Mouse (Mus musculus) embryonic facial prominence, embryonic 15.5 days (tissue): ENCODE results near the gene Ephb2. TPM values are rescaled to one million over a fixed set of nuclear protein-coding genes. Genes with fewer than 3 reads are reported as not detected.

Experiments
- ATAC-seq: fragments of 200-750 bp; cut with Nextera tagmentation; 2 replicates; pipeline ENCODE4 v1.8.0; 2017; ENCODE audit warnings: low read depth, moderate TSS enrichment; ENCODE audit not compliant: insufficient number of reproducible peaks, low FRiP score, low TSS enrichment
- H3K27ac ChIP-seq: fragments of 300-500 bp; sonication (generic); replicated peaks from 2 replicates; pipeline ENCODE4 v1.5.1; 2015; ENCODE audit warnings: mild to moderate bottlenecking, inconsistent platforms
- H3K27me3 ChIP-seq: fragments of 300-500 bp; sonication (generic); 2 replicates; pipeline ENCODE4 v1.6.1; 2015; ENCODE audit warnings: inconsistent platforms
- H3K36me3 ChIP-seq: fragments of 300-500 bp; sonication (generic); 2 replicates; pipeline ENCODE4 v1.6.1; 2015; ENCODE audit warnings: mild to moderate bottlenecking, inconsistent platforms
- H3K4me1 ChIP-seq: fragments of 300-500 bp; sonication (generic); 2 replicates; pipeline ENCODE4 v1.6.1; 2015; ENCODE audit warnings: inconsistent platforms
- H3K4me2 ChIP-seq: fragments of 300-500 bp; sonication (generic); replicated peaks from 2 replicates; pipeline ENCODE4 v1.6.1; 2015; ENCODE audit warnings: mild to moderate bottlenecking, inconsistent platforms
- H3K4me3 ChIP-seq: fragments of 300-500 bp; sonication (generic); replicated peaks from 2 replicates; pipeline ENCODE4 v1.5.1; 2015; ENCODE audit warnings: mild to moderate bottlenecking, inconsistent platforms
- H3K9ac ChIP-seq: fragments of 300-500 bp; sonication (generic); 2 replicates; pipeline ENCODE4 v1.6.1; 2015; ENCODE audit warnings: inconsistent platforms
- H3K9me3 ChIP-seq: fragments of 300-500 bp; sonication (generic); replicated peaks from 2 replicates; pipeline ENCODE4 v1.6.1; 2016; ENCODE audit warnings: inconsistent platforms
- WGBS: fragments of 180-500 bp; shearing (Covaris S2); methylation state at CpG from one replicate; pipeline ENCODE4 v1.1.7; 2015; 5-methylcytosine and 5-hydroxymethylcytosine counted together
- polyA plus RNA-seq: library from polyadenylated mRNA; unstranded; fragments of >200 nt; fragmentation: Nextera tagmentation; extraction: Ambion mirVana; gene quantifications from 2 replicates; pipeline ENCODE4 v1.2.1, GENCODE M21; 2015

Ephb2 gene
- polyA plus RNA-seq, 1 experiment from 2014 or later, result 13.1 TPM

DNA sequence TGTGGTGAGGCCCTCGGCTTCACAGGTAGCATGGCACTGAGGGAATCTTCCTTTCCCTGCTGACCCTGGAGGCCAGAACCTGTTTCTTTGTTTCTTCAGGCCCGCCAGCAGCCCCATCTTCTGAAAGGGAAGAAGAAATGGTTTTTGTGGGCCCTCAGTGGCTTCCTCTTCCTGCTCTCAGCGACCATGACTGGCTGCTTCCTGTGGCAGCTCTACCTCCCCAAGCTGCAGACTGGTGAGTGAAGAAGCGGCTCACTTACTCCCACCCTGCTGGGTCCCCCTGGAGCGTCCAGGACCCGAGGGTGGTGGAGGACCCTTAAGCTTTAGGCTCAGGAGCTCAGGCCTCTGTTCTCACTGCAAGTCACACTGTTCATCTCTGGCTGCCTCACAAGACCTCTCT lies 209.2 kb downstream of the Ephb2 start:
- WGBS, result 67% methylated on average over 6 of the region's 6 CpGs
- no peak overlapping the region for H3K9ac ChIP-seq
- H3K4me3 ChIP-seq, result no peak overlapping the region

DNA sequence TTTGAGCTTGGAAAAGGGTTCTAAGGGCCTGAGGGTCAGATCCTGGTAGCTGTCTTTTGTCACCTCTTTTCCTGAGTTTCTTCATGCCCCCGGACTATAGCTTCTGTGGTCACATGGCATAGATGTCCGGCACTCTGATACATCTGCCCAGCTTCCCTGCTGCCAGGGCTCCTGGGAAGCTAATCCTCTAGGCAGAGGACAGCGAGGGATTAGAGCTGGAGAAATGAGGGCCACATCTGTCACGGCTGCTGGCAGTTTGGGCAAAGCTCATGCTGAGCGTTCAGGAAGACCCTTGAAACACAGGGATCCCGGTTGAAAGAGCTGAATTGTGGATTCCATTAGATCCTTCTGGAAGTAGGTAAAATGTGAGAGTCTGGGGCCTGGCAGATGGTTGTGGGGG lies 213.4 kb downstream of the Ephb2 start, which contains the start of gene Lactbl1:
Gene Lactbl1, plus strand, starts transcription at position 234 of the 400 bp plus-strand sequence.
- no peak for ATAC-seq

More for the DNA sequence above, 209.2 kb downstream of the Ephb2 start:
- Histone ChIP-seq H3K27me3 (0 out of 2 replicates have a peak, but pooled peaks cover 3% of the 10 kb centered on the region), H3K4me1 (no peaks in the 10 kb centered on the region), H3K9me3 (no peaks in the 10 kb centered on the region), H3K27ac (no peak overlapping the region), H3K4me2 (no peak overlapping the region), H3K36me3 (no peaks in the 10 kb centered on the region)
- no peak for ATAC-seq

DNA sequence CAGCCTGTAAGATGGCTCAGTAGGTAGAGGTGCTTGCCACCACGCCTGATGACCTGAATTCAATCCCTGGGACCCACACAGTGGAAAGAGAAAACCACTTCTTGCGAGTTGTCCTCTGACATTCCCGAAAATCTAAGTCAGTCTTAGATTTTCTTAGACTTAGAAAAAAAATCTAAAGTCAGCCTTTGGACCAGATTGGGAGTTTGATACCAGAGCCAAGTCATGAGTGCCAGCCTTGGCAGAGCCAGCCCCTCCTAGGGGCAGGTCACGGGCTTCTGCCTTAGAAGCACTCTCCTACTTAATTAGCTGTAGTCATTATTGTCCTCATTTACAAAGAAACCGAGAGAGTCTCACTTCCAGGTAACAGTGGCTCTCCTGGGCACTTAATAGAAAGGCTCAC lies 213.8 kb downstream of the Ephb2 start:
- no peaks in the 10 kb centered on the region for H3K4me1 ChIP-seq
- 47% methylated on average over 5 of the region's 5 CpGs for WGBS
- H3K27ac ChIP-seq, result no peak overlapping the region
- no peak overlapping the region for H3K9ac ChIP-seq
- 0 out of 2 replicates have a peak, but pooled peaks cover 3% of the 10 kb centered on the region for H3K27me3 ChIP-seq
- H3K9me3 ChIP-seq, result no peaks in the 10 kb centered on the region
- ATAC-seq, result no peak
- no peaks in the 10 kb centered on the region for H3K36me3 ChIP-seq
- no peak overlapping the region for H3K4me2 ChIP-seq
- no peak overlapping the region for H3K4me3 ChIP-seq

More for the DNA sequence above, 213.4 kb downstream of the Ephb2 start, which contains the start of gene Lactbl1:
- WGBS, result 47% methylated on average over 6 of the region's 6 CpGs
- Histone ChIP-seq H3K27me3 (0 out of 2 replicates have a peak, but pooled peaks cover 3% of the 10 kb centered on the region), H3K4me2 (no peak within 1 kb of the TSS), H3K27ac (no peak within 1 kb of the TSS), H3K4me3 (no peak within 1 kb of the TSS), H3K36me3 (no peaks in the 10 kb centered on the region), H3K4me1 (no peaks in the 10 kb centered on the region), H3K9me3 (no peaks in the 10 kb centered on the region), H3K9ac (no peak within 1 kb of the TSS)

DNA sequence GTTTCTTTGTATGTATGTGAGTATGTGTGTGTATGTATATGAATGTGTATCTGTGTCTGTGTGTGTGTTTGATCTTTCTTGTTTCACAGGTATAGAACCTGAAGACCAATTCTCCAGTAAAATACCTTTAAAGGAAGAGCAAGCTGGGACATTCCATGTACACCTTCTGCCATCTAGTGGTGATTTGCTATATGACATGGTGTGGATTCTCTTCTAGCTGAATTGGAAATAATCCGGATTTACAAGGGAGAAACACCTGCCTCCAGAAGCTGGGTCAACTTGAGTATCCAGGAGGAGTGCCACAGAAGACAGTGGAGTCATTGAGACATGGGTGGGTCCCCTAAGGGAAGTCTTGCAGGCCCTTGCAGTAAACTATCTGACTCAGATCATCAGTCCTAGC lies 214.5 kb downstream of the Ephb2 start:
- ATAC-seq, result no peak
- 4% methylated on average over 1 of the region's 1 CpGs for WGBS
- no peak overlapping the region for H3K4me2 ChIP-seq

DNA sequence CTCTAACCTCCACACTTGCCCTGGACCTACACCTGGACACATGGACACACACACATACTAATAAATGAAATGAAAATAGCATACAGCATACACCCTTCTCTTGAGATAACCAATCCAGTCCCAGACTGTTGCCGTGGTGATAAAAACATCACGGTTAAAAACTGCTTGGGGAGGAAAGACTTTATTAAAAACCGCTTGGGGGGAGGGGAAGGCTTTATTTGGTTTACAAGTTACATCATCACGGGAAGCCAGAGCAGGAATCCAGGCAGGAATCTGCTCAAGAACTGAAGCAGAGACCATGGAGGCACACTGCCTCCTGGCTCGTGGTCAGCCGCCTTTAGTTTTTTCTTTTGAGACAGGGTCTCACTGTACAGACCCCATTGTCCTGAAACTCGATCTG lies 222.1 kb downstream of the Ephb2 start:
- Histone ChIP-seq H3K4me2 (no peak overlapping the region), H3K36me3 (no peaks in the 10 kb centered on the region), H3K9ac (no peak overlapping the region), H3K9me3 (no peaks in the 10 kb centered on the region), H3K4me3 (no peak overlapping the region), H3K27ac (no peak overlapping the region), H3K4me1 (no peaks in the 10 kb centered on the region), H3K27me3 (no peaks in the 10 kb centered on the region)
- 52% methylated on average over 7 of the region's 7 CpGs for WGBS
- ATAC-seq, result no peak

More for the DNA sequence above, 214.5 kb downstream of the Ephb2 start:
- H3K9me3 ChIP-seq, result no peaks in the 10 kb centered on the region
- no peak overlapping the region for H3K4me3 ChIP-seq
- no peak overlapping the region for H3K9ac ChIP-seq
- no peak overlapping the region for H3K27ac ChIP-seq
- no peaks in the 10 kb centered on the region for H3K36me3 ChIP-seq
- no peaks in the 10 kb centered on the region for H3K4me1 ChIP-seq
- H3K27me3 ChIP-seq, result 0 out of 2 replicates have a peak, but pooled peaks cover 3% of the 10 kb centered on the region

DNA sequence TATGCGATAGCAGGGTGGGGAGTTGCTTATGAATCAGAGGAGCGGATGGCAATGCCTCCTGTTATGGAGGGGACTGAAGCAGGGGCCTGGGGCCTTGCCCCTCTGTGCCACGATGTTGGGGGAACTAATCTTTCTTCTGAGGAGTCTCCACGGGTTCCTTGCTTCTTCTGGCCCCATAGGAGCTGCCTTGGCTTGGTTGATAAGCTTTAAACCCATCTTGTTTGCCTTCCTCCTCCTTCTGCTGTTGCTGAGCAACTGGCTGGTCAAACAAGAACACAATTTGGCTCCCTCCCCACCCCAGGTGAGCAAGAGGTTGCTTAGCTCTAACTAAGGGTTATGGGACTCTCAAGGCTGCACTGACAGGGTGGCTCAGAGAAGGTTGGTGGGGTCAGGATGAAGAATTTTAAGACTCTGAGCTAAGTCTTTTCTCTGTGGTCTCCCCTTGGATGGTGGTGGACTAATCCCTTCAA lies 225.4 kb downstream of the Ephb2 start, which contains the start of gene Tex46:
Gene Tex46, plus strand, starts transcription at position 51 of the 470 bp plus-strand sequence.
- no peak within 1 kb of the TSS for H3K4me2 ChIP-seq
- WGBS, result 50% methylated on average over 4 of the region's 4 CpGs
- H3K36me3 ChIP-seq, result no peaks in the 10 kb centered on the region
- ATAC-seq, result no peak
- H3K27me3 ChIP-seq, result no peaks in the 10 kb centered on the region
- no peaks in the 10 kb centered on the region for H3K4me1 ChIP-seq
- H3K9ac ChIP-seq, result no peak within 1 kb of the TSS
- H3K27ac ChIP-seq, result no peak within 1 kb of the TSS
- H3K4me3 ChIP-seq, result no peak within 1 kb of the TSS
- no peaks in the 10 kb centered on the region for H3K9me3 ChIP-seq

DNA sequence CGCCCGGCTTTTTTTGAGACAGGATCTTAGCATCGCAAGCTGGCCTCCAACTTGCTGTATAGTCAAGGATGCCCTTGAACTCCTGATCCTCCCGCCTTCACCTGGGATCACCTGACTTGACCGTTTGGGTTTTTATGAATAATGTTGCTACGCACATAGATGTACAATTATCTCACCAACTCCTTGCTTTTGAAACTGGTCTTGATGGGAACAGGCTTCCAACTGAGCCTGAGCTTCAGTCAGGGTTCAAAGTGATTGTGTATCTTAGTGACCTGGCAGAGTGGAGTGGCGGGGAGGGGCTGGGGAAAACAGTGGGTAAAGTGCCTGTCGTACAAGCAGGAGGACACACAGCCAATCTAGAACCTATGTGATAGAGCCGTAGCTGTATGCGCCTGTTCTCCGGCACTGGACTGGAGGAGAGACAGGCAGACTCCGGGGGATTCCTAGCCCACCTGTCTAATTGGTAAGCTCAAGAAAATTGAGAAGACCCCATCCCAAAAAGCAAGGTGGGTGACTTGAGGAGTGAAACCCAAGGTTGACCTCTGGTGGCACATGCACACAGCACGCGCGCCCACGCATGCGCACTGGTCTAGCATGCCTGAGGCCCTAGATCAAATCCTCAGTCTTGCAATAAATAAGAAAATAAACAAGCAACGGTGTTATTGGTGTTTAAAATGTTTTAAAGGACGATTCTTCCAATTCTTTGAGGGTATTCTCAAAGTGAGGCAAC lies 229.9 kb downstream of the Ephb2 start:
- H3K9ac ChIP-seq, result no peak overlapping the region
- no peak overlapping the region for H3K27ac ChIP-seq
- H3K27me3 ChIP-seq, result no peaks in the 10 kb centered on the region
- 91% methylated on average over 19 of the region's 19 CpGs for WGBS
- H3K9me3 ChIP-seq, result no peaks in the 10 kb centered on the region
- no peaks in the 10 kb centered on the region for H3K36me3 ChIP-seq
- H3K4me2 ChIP-seq, result no peak overlapping the region
- peaks cover 6% of the 10 kb centered on the region for H3K4me1 ChIP-seq
- no peak for ATAC-seq
- no peak overlapping the region for H3K4me3 ChIP-seq

DNA sequence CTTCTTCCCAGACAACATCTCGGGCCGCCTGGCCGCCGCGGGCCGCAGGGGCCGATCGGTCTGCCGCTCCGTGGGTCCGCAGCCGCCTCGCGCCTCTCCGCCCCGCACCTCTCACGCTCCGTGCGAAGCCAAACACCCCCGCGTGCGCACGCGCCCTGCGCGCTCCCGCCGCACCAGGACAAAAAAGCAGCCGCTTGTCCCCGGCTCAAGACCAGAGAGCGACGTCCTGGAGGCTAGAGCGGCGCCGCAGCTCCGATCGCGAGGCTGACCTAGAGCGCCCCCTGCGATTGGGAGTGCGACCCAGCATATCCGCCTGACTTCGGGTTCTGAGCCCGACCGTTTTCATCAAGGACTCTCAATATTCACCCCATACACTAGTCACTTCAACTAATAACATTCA lies 233.2 kb downstream of the Ephb2 start, which contains the start of gene Kdm1a:
Gene Kdm1a, minus strand, starts transcription at position 156 of the 400 bp plus-strand sequence.
- Histone ChIP-seq H3K9ac (peak within 1 kb of the TSS; percentile 75), H3K4me2 (peak within 1 kb of the TSS; percentile 55), H3K9me3 (no peaks in the 10 kb centered on the region), H3K4me1 (peaks cover 12% of the 10 kb centered on the region), H3K36me3 (no peaks in the 10 kb centered on the region), H3K27ac (peak within 1 kb of the TSS; percentile 90), H3K4me3 (peak within 1 kb of the TSS; percentile 69), H3K27me3 (no peaks in the 10 kb centered on the region)
- peak; percentile 88 for ATAC-seq
- under 1% methylated on average over 44 of the region's 45 CpGs for WGBS

DNA sequence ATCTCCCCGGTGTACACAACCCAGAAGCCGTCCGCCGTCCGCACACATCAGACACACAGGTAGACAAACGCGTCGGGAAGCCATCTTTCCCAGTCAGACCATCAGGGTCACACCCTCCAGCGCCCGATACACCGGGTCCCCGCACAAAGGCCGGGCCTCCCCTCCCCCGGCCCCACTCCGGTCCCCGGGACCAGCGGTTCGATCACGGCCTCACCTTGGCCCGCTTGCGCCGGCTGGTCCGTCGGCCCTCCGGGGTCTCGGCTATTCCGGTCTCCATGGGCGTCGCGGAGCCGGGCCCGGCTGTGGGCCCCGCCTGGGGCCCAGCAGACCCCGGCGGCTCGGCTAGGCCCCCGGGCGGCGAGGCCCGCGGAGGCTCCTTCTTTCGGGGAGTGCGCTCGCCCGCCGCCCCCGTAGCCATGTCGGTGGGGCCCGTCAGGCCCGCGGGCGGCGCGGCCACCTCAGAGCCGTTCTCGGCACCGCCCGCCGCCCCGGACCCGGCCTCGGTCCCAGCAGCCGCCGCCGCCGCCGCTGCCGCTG lies 233.7 kb downstream of the Ephb2 start:
- peak overlapping the region; percentile 90 for H3K27ac ChIP-seq

DNA sequence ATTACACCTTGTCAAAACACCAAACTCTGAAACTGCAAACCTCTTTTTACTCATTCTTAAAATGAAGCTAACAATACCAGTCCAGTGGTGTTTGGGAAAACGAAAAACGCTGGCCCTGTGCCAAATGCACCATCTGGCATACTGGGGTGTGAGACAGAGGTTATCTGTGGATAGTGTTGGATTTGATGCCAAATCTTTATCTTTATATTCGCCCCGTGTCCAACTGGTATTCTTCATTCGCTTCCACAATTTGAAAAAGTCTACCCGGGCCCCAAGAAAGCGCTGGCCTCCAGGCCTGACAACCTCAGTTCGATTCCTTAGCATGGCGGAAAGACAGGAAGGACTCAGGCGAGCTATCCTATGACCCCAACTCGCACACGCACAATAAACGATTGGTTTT lies 234.3 kb downstream of the Ephb2 start:
- Histone ChIP-seq H3K4me2 (peak overlapping the region; percentile 55), H3K36me3 (no peaks in the 10 kb centered on the region), H3K4me3 (peak overlapping the region; percentile 69), H3K27me3 (no peaks in the 10 kb centered on the region), H3K4me1 (peaks cover 12% of the 10 kb centered on the region), H3K9ac (peak overlapping the region; percentile 75), H3K9me3 (no peaks in the 10 kb centered on the region), H3K27ac (peak overlapping the region; percentile 90)
- ATAC-seq, result no peak
- under 1% methylated on average over 13 of the region's 13 CpGs for WGBS

More for the DNA sequence above, 233.7 kb downstream of the Ephb2 start:
- Histone ChIP-seq H3K27me3 (no peaks in the 10 kb centered on the region), H3K4me3 (peak overlapping the region; percentile 69), H3K4me2 (peak overlapping the region; percentile 55), H3K9me3 (no peaks in the 10 kb centered on the region), H3K9ac (peak overlapping the region; percentile 75), H3K4me1 (peaks cover 12% of the 10 kb centered on the region), H3K36me3 (no peaks in the 10 kb centered on the region)
- ATAC-seq, result peak; percentile 53; the same call in 1 of the 2 replicates
- WGBS, result under 1% methylated on average over 61 of the region's 68 CpGs

DNA sequence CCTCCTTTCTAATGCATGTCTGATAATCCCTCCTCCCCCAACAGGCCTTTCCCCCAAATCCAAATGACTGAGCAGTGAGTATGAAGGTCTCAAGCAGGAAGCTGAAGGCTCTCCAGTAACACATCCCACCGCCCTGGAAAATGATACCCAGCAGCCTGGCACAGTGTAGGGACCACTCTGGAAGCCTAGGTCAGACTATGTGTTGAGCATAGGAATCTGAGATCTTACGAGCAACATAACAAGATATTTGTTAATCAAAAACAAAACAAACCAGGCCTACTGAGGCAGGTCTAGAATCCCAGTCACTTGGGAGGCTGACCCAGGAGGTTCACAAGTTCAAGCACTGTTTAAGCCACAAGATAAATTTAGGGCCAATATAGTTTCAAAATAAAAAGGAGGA lies 235.3 kb downstream of the Ephb2 start:
- Histone ChIP-seq H3K4me2 (peak overlapping the region; percentile 55), H3K9ac (no peak overlapping the region), H3K9me3 (no peaks in the 10 kb centered on the region), H3K27ac (no peak overlapping the region), H3K27me3 (no peaks in the 10 kb centered on the region), H3K4me3 (peak overlapping the region; percentile 69), H3K36me3 (no peaks in the 10 kb centered on the region), H3K4me1 (peaks cover 14% of the 10 kb centered on the region)
- no peak for ATAC-seq
- WGBS, result 84% methylated on average over 2 of the region's 2 CpGs
